Mouse (Mus musculus): ENCODE measurements around the gene Fam133b.

DNA sequence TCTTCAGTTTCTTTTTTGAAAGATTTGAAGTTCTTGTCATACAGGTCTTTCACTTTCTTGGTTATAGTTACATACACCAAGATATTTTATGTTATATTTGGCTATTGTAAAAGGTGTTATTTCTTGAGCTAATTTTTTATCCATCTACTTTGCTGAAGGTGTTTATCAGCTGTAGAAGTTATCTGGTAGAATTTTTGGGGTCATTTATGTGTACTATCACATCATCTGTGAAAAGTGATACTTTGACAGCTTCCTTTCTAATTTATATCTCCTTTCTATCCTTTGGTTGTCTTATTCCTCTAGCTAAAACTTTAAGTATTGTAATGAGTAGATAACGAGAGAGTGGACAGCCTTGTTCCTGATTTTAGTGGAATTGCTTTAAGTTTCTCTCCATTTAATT, 7.8 kb downstream of the Fam133b start:
- TF ChIP-seq POLR2A (IDR thresholded peaks at IDR 0.05; ENCODE audit: borderline replicate concordance, extremely low read depth, insufficient read depth, insufficient read length, poor library complexity, severe bottlenecking) (no peak), CTCF (IDR thresholded peaks at IDR 0.05; ENCODE audit: borderline replicate concordance, extremely low read depth, insufficient read depth, insufficient read length) (no peak)
